Mouse (Mus musculus) liver, embryonic 14.5 days (tissue): ENCODE measurements around the gene Hspb11.

Experiments
- CTCF ChIP-seq: IDR thresholded peaks from 2 replicates; pipeline ENCODE4 v1.5.1; 2016; ENCODE audit warnings: antibody characterized with exemption, low read depth, control low read depth
- EP300 ChIP-seq: IDR thresholded peaks from 2 replicates; pipeline ENCODE4 v1.6.1; 2016; ENCODE audit warnings: antibody characterized with exemption, low read depth

GRCm38 (mm10) chr4:107248061-107248460 lies 5.3 kb upstream of the Hspb11 start:
- TF ChIP-seq CTCF: no peak
- no peak for TF ChIP-seq EP300
